Mouse (Mus musculus): ENCODE results near the gene Comt. TPM values are rescaled to one million over a fixed set of nuclear protein-coding genes. Genes with fewer than 3 reads are reported as not detected.

Comt gene
- polyA plus RNA-seq, 2 experiments = 82.4 to 84.5 TPM

DNA sequence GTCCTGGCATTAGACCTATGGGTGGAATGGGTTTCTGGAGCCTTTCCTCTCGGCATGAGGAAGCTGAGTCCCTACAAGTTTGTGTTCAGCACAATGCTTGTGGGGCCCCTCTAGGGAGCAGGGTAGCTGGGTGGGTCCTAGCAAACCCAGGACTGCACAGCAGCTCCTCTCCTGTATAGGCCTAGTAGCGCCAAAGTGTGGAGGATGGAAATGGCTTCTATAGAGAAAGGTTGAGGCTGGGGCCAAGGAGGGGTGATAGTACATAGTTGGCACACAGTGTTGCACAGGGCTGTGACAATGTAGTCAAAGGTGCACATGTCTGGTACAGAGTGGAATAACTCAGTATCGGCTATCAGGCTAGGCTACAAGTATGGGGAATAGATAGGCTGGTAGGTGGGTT is 32.6 kb downstream of the Comt start:
- TF ChIP-seq POLR2A (IDR thresholded peaks at IDR 0.05; ENCODE audit: borderline replicate concordance, extremely low read depth, insufficient read depth, insufficient read length) = no peak
- no peak for DNase-seq (ENCODE audit: low spot score)
- 86% methylated on average over 3 of the region's 3 CpGs for WGBS
- Histone ChIP-seq H3K4me2 (replicated peaks; ENCODE audit: low read depth, low read length, severe bottlenecking) (no peak overlapping the region), H3K9me3 (ENCODE audit: control insufficient read depth, low read length) (no peaks in the 10 kb centered on the region), H3K27ac (replicated peaks; ENCODE audit: low read depth, low read length) (no peak overlapping the region), H3K4me1 (ENCODE audit: control insufficient read depth, insufficient read depth, low read length) (peaks cover 16% of the 10 kb centered on the region), H3K27me3 (ENCODE audit: control insufficient read depth, insufficient read depth, low read length) (no peaks in the 10 kb centered on the region), H3K36me3 (ENCODE audit: control insufficient read depth, insufficient read depth, low read length) (peaks cover 23% of the 10 kb centered on the region), H3K9ac (ENCODE audit: low read depth, low read length, severe bottlenecking) (no peak overlapping the region), H3K4me3 (replicated peaks; ENCODE audit: low read length) (no peak overlapping the region)
- no peak for ATAC-seq (ENCODE audit: low FRiP score, low read depth)

DNA sequence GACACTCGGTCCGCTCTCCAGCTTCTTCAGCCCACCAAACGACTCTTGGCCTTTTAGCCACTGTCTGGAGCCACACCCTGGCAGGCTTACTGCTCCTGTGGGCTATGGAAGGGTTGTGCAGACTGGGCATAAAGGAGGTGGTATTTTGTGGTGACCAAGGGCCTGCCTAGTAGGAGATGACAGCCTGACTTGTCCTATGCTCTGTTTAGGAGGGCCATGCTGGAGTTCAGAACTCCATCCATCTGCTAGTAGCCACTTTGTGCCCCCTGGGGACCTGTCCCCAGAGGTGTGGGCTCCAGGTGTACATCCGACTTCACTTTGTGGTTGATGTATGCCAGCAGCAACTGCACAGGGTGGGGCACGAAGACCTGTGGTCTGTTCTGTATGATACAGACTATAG is 33.1 kb downstream of the Comt start:
- DNase-seq (ENCODE audit: low spot score) (no peak), ATAC-seq (ENCODE audit: low FRiP score, low read depth) (no peak)
- peak overlapping the region; percentile 78 for H3K4me3 ChIP-seq (replicated peaks; ENCODE audit: low read length)
- WGBS = 51% methylated on average over 5 of the region's 5 CpGs
- H3K9me3 ChIP-seq (ENCODE audit: control insufficient read depth, low read length) = no peaks in the 10 kb centered on the region
- peak overlapping the region; percentile 95 for H3K4me2 ChIP-seq (replicated peaks; ENCODE audit: low read depth, low read length, severe bottlenecking)
- H3K27me3 ChIP-seq (ENCODE audit: control insufficient read depth, insufficient read depth, low read length) = no peaks in the 10 kb centered on the region
- TF ChIP-seq POLR2A (IDR thresholded peaks at IDR 0.05; ENCODE audit: borderline replicate concordance, extremely low read depth, insufficient read depth, insufficient read length) = no peak
- H3K27ac ChIP-seq (replicated peaks; ENCODE audit: low read depth, low read length) = no peak overlapping the region
- H3K36me3 ChIP-seq (ENCODE audit: control insufficient read depth, insufficient read depth, low read length) = peaks cover 18% of the 10 kb centered on the region
- H3K9ac ChIP-seq (ENCODE audit: low read depth, low read length, severe bottlenecking) = no peak overlapping the region
- H3K4me1 ChIP-seq (ENCODE audit: control insufficient read depth, insufficient read depth, low read length) = peaks cover 16% of the 10 kb centered on the region

DNA sequence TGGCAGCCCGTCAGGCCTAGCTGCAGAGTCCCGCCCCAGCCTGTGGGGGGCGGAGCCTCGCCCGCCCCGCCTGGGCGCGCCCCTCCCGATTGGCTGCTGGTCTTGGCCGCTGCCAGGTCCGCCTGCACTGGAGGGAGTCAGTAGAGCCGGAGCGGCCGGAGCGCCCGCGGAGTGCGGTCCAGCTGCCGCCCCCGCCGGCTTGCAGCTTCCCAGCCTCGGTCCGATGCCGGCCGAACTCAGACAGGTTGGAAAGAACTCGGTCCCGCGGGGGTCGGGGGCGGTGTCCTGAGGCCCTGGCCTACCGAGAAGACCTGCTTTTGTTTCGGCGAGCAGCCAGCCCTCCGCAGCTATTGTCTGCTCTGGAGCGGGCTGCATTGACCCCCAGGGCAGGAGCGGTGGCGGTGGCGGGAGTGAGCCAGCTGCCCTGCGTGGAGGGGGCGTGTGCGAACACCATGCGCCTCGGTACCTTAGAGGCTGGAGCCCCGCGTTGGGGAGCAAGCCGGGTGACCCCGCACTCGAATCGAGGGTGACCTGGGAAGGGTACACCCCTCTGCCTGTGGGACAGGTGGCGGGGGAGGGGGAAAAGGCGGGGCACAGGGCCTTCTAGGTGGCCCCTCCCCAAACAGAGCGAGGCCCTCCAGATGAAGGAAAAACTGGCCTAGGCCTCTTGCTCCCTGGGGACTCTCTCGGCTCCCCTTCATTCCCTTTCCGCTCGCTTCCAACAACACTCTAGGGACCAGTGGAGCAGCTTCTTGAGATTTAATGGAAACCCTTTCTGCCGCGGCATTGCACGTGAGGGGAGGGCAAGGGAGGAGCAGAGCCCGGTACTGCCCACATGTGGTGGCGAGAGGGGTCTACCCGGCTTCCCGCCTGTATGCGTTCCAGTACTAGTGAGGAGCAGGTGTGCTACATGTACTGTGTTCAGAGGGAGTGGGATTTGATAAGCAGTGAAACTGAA is 33.9 kb downstream of the Comt start:
- H3K27ac ChIP-seq (replicated peaks; ENCODE audit: low read depth, low read length) = peak overlapping the region; percentile 58
- peaks cover 16% of the 10 kb centered on the region for H3K4me1 ChIP-seq (ENCODE audit: control insufficient read depth, insufficient read depth, low read length)
- under 1% methylated on average over 58 of the region's 63 CpGs for WGBS
- peak overlapping the region; percentile 78 for H3K4me3 ChIP-seq (replicated peaks; ENCODE audit: low read length)
- ATAC-seq (ENCODE audit: low FRiP score, low read depth) (peak; percentile 86), DNase-seq (ENCODE audit: low spot score) (peak; percentile 76)
- H3K36me3 ChIP-seq (ENCODE audit: control insufficient read depth, insufficient read depth, low read length) = peaks cover 9% of the 10 kb centered on the region
- no peaks in the 10 kb centered on the region for H3K9me3 ChIP-seq (ENCODE audit: control insufficient read depth, low read length)
- peak; percentile 84 for TF ChIP-seq POLR2A (IDR thresholded peaks at IDR 0.05; ENCODE audit: borderline replicate concordance, extremely low read depth, insufficient read depth, insufficient read length)
- H3K9ac ChIP-seq (ENCODE audit: low read depth, low read length, severe bottlenecking) = peak overlapping the region; percentile 78
- no peaks in the 10 kb centered on the region for H3K27me3 ChIP-seq (ENCODE audit: control insufficient read depth, insufficient read depth, low read length)
- H3K4me2 ChIP-seq (replicated peaks; ENCODE audit: low read depth, low read length, severe bottlenecking) = peak overlapping the region; percentile 95

DNA sequence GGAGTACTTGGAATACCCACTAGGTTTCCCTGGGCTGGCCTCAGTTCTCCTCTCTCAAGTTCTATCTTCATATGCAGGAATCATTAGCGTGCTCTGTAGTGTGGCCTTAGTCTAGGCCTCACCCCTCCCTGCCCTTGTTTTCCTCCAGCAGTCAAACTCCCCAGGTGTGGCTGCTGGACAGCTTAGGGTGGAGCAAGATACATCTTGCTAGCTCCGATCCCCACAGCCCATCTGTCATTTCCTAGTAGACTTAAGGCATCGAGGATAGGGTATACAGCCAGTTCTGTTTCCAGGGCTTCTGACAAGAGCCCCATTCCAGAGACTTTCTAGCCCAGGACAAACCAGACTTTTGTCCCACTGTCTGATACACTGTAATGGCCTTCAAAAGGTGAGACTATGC is 34.9 kb downstream of the Comt start:
- ATAC-seq (ENCODE audit: low FRiP score, low read depth) (no peak), DNase-seq (ENCODE audit: low spot score) (no peak)
- H3K27ac ChIP-seq (replicated peaks; ENCODE audit: low read depth, low read length) = no peak overlapping the region
- no peaks in the 10 kb centered on the region for H3K9me3 ChIP-seq (ENCODE audit: control insufficient read depth, low read length)
- 84% methylated on average over 3 of the region's 3 CpGs for WGBS
- H3K9ac ChIP-seq (ENCODE audit: low read depth, low read length, severe bottlenecking) = no peak overlapping the region
- no peak for TF ChIP-seq POLR2A (IDR thresholded peaks at IDR 0.05; ENCODE audit: borderline replicate concordance, extremely low read depth, insufficient read depth, insufficient read length)
- H3K36me3 ChIP-seq (ENCODE audit: control insufficient read depth, insufficient read depth, low read length) = no peaks in the 10 kb centered on the region
- H3K27me3 ChIP-seq (ENCODE audit: control insufficient read depth, insufficient read depth, low read length) = no peaks in the 10 kb centered on the region
- H3K4me3 ChIP-seq (replicated peaks; ENCODE audit: low read length) = no peak overlapping the region
- no peak overlapping the region for H3K4me2 ChIP-seq (replicated peaks; ENCODE audit: low read depth, low read length, severe bottlenecking)
- H3K4me1 ChIP-seq (ENCODE audit: control insufficient read depth, insufficient read depth, low read length) = peaks cover 16% of the 10 kb centered on the region

DNA sequence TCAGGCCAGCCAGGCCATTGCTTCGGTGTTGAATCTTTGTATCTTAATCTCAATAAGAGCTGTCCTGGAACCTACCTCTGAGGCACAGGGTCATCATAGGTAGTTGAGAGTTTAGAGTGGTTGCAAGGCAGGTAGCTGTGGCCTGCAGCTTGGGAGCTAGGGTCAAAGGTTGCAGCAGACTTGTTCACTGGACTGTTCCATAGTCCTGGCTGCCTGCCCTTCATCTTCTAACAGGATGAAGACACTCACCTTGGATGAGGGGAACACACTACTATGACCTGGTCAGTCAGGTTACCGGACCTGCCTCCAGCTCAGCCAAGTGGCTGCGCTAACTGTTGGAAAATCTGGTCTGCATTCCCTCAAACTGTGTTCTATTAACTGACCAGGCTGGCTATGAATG is 35.5 kb downstream of the Comt start:
- H3K4me1 ChIP-seq (ENCODE audit: control insufficient read depth, insufficient read depth, low read length) = peaks cover 14% of the 10 kb centered on the region
- DNase-seq (ENCODE audit: low spot score) (no peak), ATAC-seq (ENCODE audit: low FRiP score, low read depth) (no peak)
- H3K27me3 ChIP-seq (ENCODE audit: control insufficient read depth, insufficient read depth, low read length) = no peaks in the 10 kb centered on the region
- no peak for TF ChIP-seq POLR2A (IDR thresholded peaks at IDR 0.05; ENCODE audit: borderline replicate concordance, extremely low read depth, insufficient read depth, insufficient read length)
- H3K9ac ChIP-seq (ENCODE audit: low read depth, low read length, severe bottlenecking) = no peak overlapping the region
- H3K4me3 ChIP-seq (replicated peaks; ENCODE audit: low read length) = no peak overlapping the region
- no peaks in the 10 kb centered on the region for H3K36me3 ChIP-seq (ENCODE audit: control insufficient read depth, insufficient read depth, low read length)
- H3K9me3 ChIP-seq (ENCODE audit: control insufficient read depth, low read length) = no peaks in the 10 kb centered on the region
- H3K27ac ChIP-seq (replicated peaks; ENCODE audit: low read depth, low read length) = no peak overlapping the region
- WGBS = 99% methylated on average over 3 of the region's 3 CpGs
- H3K4me2 ChIP-seq (replicated peaks; ENCODE audit: low read depth, low read length, severe bottlenecking) = no peak overlapping the region

All from limb, embryonic 14.5 days (tissue).